Mouse (Mus musculus): Measurements from ENCODE around the gene Krtap1-4. TPM values are rescaled to one million over a fixed set of nuclear protein-coding genes. Genes with fewer than 3 reads are reported as not detected.

Gene Krtap1-4
- polyA plus RNA-seq, 1 experiment, result not detected

GRCm38 (mm10) chr11:99559366-99559765 lies 24.1 kb downstream of the Krtap1-4 start, which contains the start of gene Gm11939:
Gene Gm11939, minus strand, starts transcription at chr11:99559466.
- H3K36me3 ChIP-seq (ENCODE audit: control insufficient read depth, insufficient read depth, low read length, poor library complexity, severe bottlenecking), result no peaks in the 10 kb centered on the region
- TF ChIP-seq POLR2A (IDR thresholded peaks at IDR 0.05; ENCODE audit: insufficient read depth, low read length) (no peak), EP300 (IDR thresholded peaks at IDR 0.05; ENCODE audit: insufficient read depth, low read depth, low read length) (no peak), CTCF (IDR thresholded peaks at IDR 0.05; ENCODE audit: low read depth, low read length) (no peak)

GRCm38 (mm10) chr11:99557976-99558745 lies 25.3 kb downstream of the Krtap1-4 start:
- Histone ChIP-seq H3K9me3 (replicated peaks; ENCODE audit: control insufficient read depth, insufficient read depth, low read length, poor library complexity, severe bottlenecking) (no peaks in the 10 kb centered on the region), H3K4me1 (ENCODE audit: control insufficient read depth, insufficient read depth, low read length) (no peaks in the 10 kb centered on the region), H3K4me3 (ENCODE audit: low read depth, low read length) (no peak overlapping the region), H3K27me3 (ENCODE audit: control insufficient read depth, insufficient read depth, low read length, poor library complexity, severe bottlenecking) (no peaks in the 10 kb centered on the region), H3K27ac (ENCODE audit: insufficient read depth, low read length) (no peak overlapping the region), H3K9ac (ENCODE audit: low read depth, poor library complexity, severe bottlenecking) (no peak overlapping the region), H3K36me3 (ENCODE audit: control insufficient read depth, insufficient read depth, low read length, poor library complexity, severe bottlenecking) (no peaks in the 10 kb centered on the region)
- TF ChIP-seq EP300 (IDR thresholded peaks at IDR 0.05; ENCODE audit: insufficient read depth, low read depth, low read length) (no peak), POLR2A (IDR thresholded peaks at IDR 0.05; ENCODE audit: insufficient read depth, low read length) (no peak), CTCF (IDR thresholded peaks at IDR 0.05; ENCODE audit: low read depth, low read length) (no peak)

More at GRCm38 (mm10) chr11:99559366-99559765, 24.1 kb downstream of the Krtap1-4 start, which contains the start of gene Gm11939:
- Histone ChIP-seq H3K27me3 (ENCODE audit: control insufficient read depth, insufficient read depth, low read length, poor library complexity, severe bottlenecking) (no peaks in the 10 kb centered on the region), H3K4me3 (ENCODE audit: low read depth, low read length) (no peak within 1 kb of the TSS), H3K9me3 (replicated peaks; ENCODE audit: control insufficient read depth, insufficient read depth, low read length, poor library complexity, severe bottlenecking) (no peaks in the 10 kb centered on the region), H3K4me1 (ENCODE audit: control insufficient read depth, insufficient read depth, low read length) (no peaks in the 10 kb centered on the region), H3K27ac (ENCODE audit: insufficient read depth, low read length) (no peak within 1 kb of the TSS), H3K9ac (ENCODE audit: low read depth, poor library complexity, severe bottlenecking) (no peak within 1 kb of the TSS)

GRCm38 (mm10) chr11:99556753-99557152 lies 26.7 kb downstream of the Krtap1-4 start, which contains the start of gene Krtap3-2:
Gene Krtap3-2, minus strand, starts transcription at chr11:99556853.
- H3K36me3 ChIP-seq (ENCODE audit: control insufficient read depth, insufficient read depth, low read length, poor library complexity, severe bottlenecking), result no peaks in the 10 kb centered on the region
- no peak within 1 kb of the TSS for H3K9ac ChIP-seq (ENCODE audit: low read depth, poor library complexity, severe bottlenecking)
- H3K9me3 ChIP-seq (replicated peaks; ENCODE audit: control insufficient read depth, insufficient read depth, low read length, poor library complexity, severe bottlenecking), result no peaks in the 10 kb centered on the region
- H3K4me3 ChIP-seq (ENCODE audit: low read depth, low read length), result no peak within 1 kb of the TSS
- no peaks in the 10 kb centered on the region for H3K27me3 ChIP-seq (ENCODE audit: control insufficient read depth, insufficient read depth, low read length, poor library complexity, severe bottlenecking)
- no peak within 1 kb of the TSS for H3K27ac ChIP-seq (ENCODE audit: insufficient read depth, low read length)
- TF ChIP-seq POLR2A (IDR thresholded peaks at IDR 0.05; ENCODE audit: insufficient read depth, low read length) (no peak), EP300 (IDR thresholded peaks at IDR 0.05; ENCODE audit: insufficient read depth, low read depth, low read length) (no peak), CTCF (IDR thresholded peaks at IDR 0.05; ENCODE audit: low read depth, low read length) (no peak)
- H3K4me1 ChIP-seq (ENCODE audit: control insufficient read depth, insufficient read depth, low read length), result no peaks in the 10 kb centered on the region

- Histone ChIP-seq H3K9me3 (replicated peaks; ENCODE audit: control insufficient read depth, insufficient read depth, low read length, poor library complexity, severe bottlenecking) (no peaks in the 10 kb centered on the region), H3K4me1 (ENCODE audit: control insufficient read depth, insufficient read depth, low read length) (no peaks in the 10 kb centered on the region), H3K36me3 (ENCODE audit: control insufficient read depth, insufficient read depth, low read length, poor library complexity, severe bottlenecking) (no peaks in the 10 kb centered on the region), H3K27me3 (ENCODE audit: control insufficient read depth, insufficient read depth, low read length, poor library complexity, severe bottlenecking) (no peaks in the 10 kb centered on the region), H3K4me3 (ENCODE audit: low read depth, low read length) (no peak overlapping the region), H3K27ac (ENCODE audit: insufficient read depth, low read length) (no peak overlapping the region), H3K9ac (ENCODE audit: low read depth, poor library complexity, severe bottlenecking) (no peak overlapping the region)
- TF ChIP-seq EP300 (IDR thresholded peaks at IDR 0.05; ENCODE audit: insufficient read depth, low read depth, low read length) (no peak), POLR2A (IDR thresholded peaks at IDR 0.05; ENCODE audit: insufficient read depth, low read length) (no peak), CTCF (IDR thresholded peaks at IDR 0.05; ENCODE audit: low read depth, low read length) (no peak)
Measured at GRCm38 (mm10) chr11:99556195-99556594, 27.3 kb downstream of the Krtap1-4 start.

GRCm38 (mm10) chr11:99550765-99551164 lies 32.7 kb downstream of the Krtap1-4 start, which contains the start of gene Krtap3-3:
Gene Krtap3-3, minus strand, starts transcription at chr11:99550865.
- TF ChIP-seq POLR2A (IDR thresholded peaks at IDR 0.05; ENCODE audit: insufficient read depth, low read length) (no peak), CTCF (IDR thresholded peaks at IDR 0.05; ENCODE audit: low read depth, low read length) (no peak), EP300 (IDR thresholded peaks at IDR 0.05; ENCODE audit: insufficient read depth, low read depth, low read length) (no peak)
- Histone ChIP-seq H3K27ac (ENCODE audit: insufficient read depth, low read length) (no peak within 1 kb of the TSS), H3K4me3 (ENCODE audit: low read depth, low read length) (no peak within 1 kb of the TSS), H3K27me3 (ENCODE audit: control insufficient read depth, insufficient read depth, low read length, poor library complexity, severe bottlenecking) (no peaks in the 10 kb centered on the region), H3K9ac (ENCODE audit: low read depth, poor library complexity, severe bottlenecking) (no peak within 1 kb of the TSS), H3K4me1 (ENCODE audit: control insufficient read depth, insufficient read depth, low read length) (no peaks in the 10 kb centered on the region), H3K36me3 (ENCODE audit: control insufficient read depth, insufficient read depth, low read length, poor library complexity, severe bottlenecking) (no peaks in the 10 kb centered on the region), H3K9me3 (replicated peaks; ENCODE audit: control insufficient read depth, insufficient read depth, low read length, poor library complexity, severe bottlenecking) (no peaks in the 10 kb centered on the region)

GRCm38 (mm10) chr11:99547892-99548291 lies 35.6 kb downstream of the Krtap1-4 start:
- no peaks in the 10 kb centered on the region for H3K9me3 ChIP-seq (replicated peaks; ENCODE audit: control insufficient read depth, insufficient read depth, low read length, poor library complexity, severe bottlenecking)

More at GRCm38 (mm10) chr11:99547892-99548291, 35.6 kb downstream of the Krtap1-4 start:
- Histone ChIP-seq H3K4me3 (ENCODE audit: low read depth, low read length) (no peak overlapping the region), H3K27ac (ENCODE audit: insufficient read depth, low read length) (no peak overlapping the region), H3K4me1 (ENCODE audit: control insufficient read depth, insufficient read depth, low read length) (no peaks in the 10 kb centered on the region), H3K27me3 (ENCODE audit: control insufficient read depth, insufficient read depth, low read length, poor library complexity, severe bottlenecking) (no peaks in the 10 kb centered on the region), H3K9ac (ENCODE audit: low read depth, poor library complexity, severe bottlenecking) (no peak overlapping the region), H3K36me3 (ENCODE audit: control insufficient read depth, insufficient read depth, low read length, poor library complexity, severe bottlenecking) (no peaks in the 10 kb centered on the region)
- no peak for TF ChIP-seq CTCF (IDR thresholded peaks at IDR 0.05; ENCODE audit: low read depth, low read length)
- no peak for TF ChIP-seq EP300 (IDR thresholded peaks at IDR 0.05; ENCODE audit: insufficient read depth, low read depth, low read length)
- no peak for TF ChIP-seq POLR2A (IDR thresholded peaks at IDR 0.05; ENCODE audit: insufficient read depth, low read length)
